Mouse (Mus musculus) splenic B cell, adult 2 months (primary cell): Measurements from ENCODE around the gene P2rx6.
"Not testable (repeated sequence)": the region's sequence is repeated elsewhere in the genome, so short reads cannot be mapped to it uniquely, and the experiment has no call there.

Experiments
- DNase-seq: peaks from one replicate; pipeline ENCODE4 v3.0.0-alpha.2; 2011; ENCODE audit warnings: low read depth, low spot score
- H3K27me3 ChIP-seq: 2 replicates; pipeline ENCODE4 v1.6.1; 2012; ENCODE audit warnings: mild to moderate bottlenecking, low read length, moderate library complexity, mixed read lengths; ENCODE audit not compliant: control insufficient read depth, poor library complexity, insufficient read depth, severe bottlenecking
- H3K36me3 ChIP-seq: 2 replicates; pipeline ENCODE4 v1.6.1; 2012; ENCODE audit warnings: mild to moderate bottlenecking, low read length, moderate library complexity, mixed read lengths; ENCODE audit not compliant: control insufficient read depth, poor library complexity, insufficient read depth, severe bottlenecking

P2rx6 gene

GRCm38 (mm10) chr16:17583064-17583463, 21.4 kb downstream of the P2rx6 start, which contains the start of gene Slc7a4:
Gene Slc7a4 (minus strand): TSS chr16:17583214.
- Histone ChIP-seq H3K27me3 (no peaks in the 10 kb centered on the region), H3K36me3 (no peaks in the 10 kb centered on the region)
- DNase-seq: peak; percentile 45

- Histone ChIP-seq H3K36me3 (no peaks in the 10 kb centered on the region), H3K27me3 (no peaks in the 10 kb centered on the region)
- no peak for DNase-seq
Observed at GRCm38 (mm10) chr16:17584555-17584954, 22.9 kb downstream of the P2rx6 start.

- DNase-seq: no peak
- no peaks in the 10 kb centered on the region for H3K27me3 ChIP-seq
- H3K36me3 ChIP-seq: no peaks in the 10 kb centered on the region
Observed at GRCm38 (mm10) chr16:17590731-17591130, 29.0 kb downstream of the P2rx6 start.

GRCm38 (mm10) chr16:17600944-17601562, 39.4 kb downstream of the P2rx6 start:
- DNase-seq: no peak

GRCm38 (mm10) chr16:17604941-17605340, 43.3 kb downstream of the P2rx6 start:
- DNase-seq: no peak

More at GRCm38 (mm10) chr16:17600944-17601562, 39.4 kb downstream of the P2rx6 start:
- Histone ChIP-seq H3K27me3 (no peaks in the 10 kb centered on the region), H3K36me3 (no peaks in the 10 kb centered on the region)

GRCm38 (mm10) chr16:17605684-17606083, 44.0 kb downstream of the P2rx6 start:
- Histone ChIP-seq H3K36me3 (no peaks in the 10 kb centered on the region), H3K27me3 (no peaks in the 10 kb centered on the region)
- no peak for DNase-seq

More at GRCm38 (mm10) chr16:17604941-17605340, 43.3 kb downstream of the P2rx6 start:
- Histone ChIP-seq H3K27me3 (no peaks in the 10 kb centered on the region), H3K36me3 (no peaks in the 10 kb centered on the region)

GRCm38 (mm10) chr16:17611383-17611782, 49.7 kb downstream of the P2rx6 start:
- H3K36me3 ChIP-seq: no peaks in the 10 kb centered on the region
- DNase-seq: no peak
- H3K27me3 ChIP-seq: no peaks in the 10 kb centered on the region

- H3K27me3 ChIP-seq, H3K36me3 ChIP-seq: not testable (repeated sequence)
- peak; percentile 38 for DNase-seq
Observed at GRCm38 (mm10) chr16:17614740-17615139, 53.1 kb downstream of the P2rx6 start.

GRCm38 (mm10) chr16:17616212-17616611, 54.5 kb downstream of the P2rx6 start:
- DNase-seq: no peak
- no peaks in the 10 kb centered on the region for H3K36me3 ChIP-seq
- no peaks in the 10 kb centered on the region for H3K27me3 ChIP-seq

GRCm38 (mm10) chr16:17617922-17618565, 56.4 kb downstream of the P2rx6 start:
- DNase-seq: peak; percentile 68
- no peaks in the 10 kb centered on the region for H3K36me3 ChIP-seq
- H3K27me3 ChIP-seq: no peaks in the 10 kb centered on the region

- DNase-seq: peak; percentile 89
- H3K27me3 ChIP-seq: no peaks in the 10 kb centered on the region
- no peaks in the 10 kb centered on the region for H3K36me3 ChIP-seq
Observed at GRCm38 (mm10) chr16:17619198-17620105, 57.8 kb downstream of the P2rx6 start, which contains the start of gene Smpd4. Gene Smpd4 (plus strand): TSS chr16:17619354.

GRCm38 (mm10) chr16:17621936-17622335, 60.3 kb downstream of the P2rx6 start:
- no peaks in the 10 kb centered on the region for H3K27me3 ChIP-seq
- DNase-seq: no peak

GRCm38 (mm10) chr16:17625488-17626268, 64.0 kb downstream of the P2rx6 start:
- Histone ChIP-seq H3K36me3 (peaks cover 6% of the 10 kb centered on the region), H3K27me3 (no peaks in the 10 kb centered on the region)
- peak; percentile 46 for DNase-seq

More at GRCm38 (mm10) chr16:17621936-17622335, 60.3 kb downstream of the P2rx6 start:
- H3K36me3 ChIP-seq: no peaks in the 10 kb centered on the region; the same call in 1 of the 2 replicates

- Histone ChIP-seq H3K36me3 (peaks cover 6% of the 10 kb centered on the region), H3K27me3 (no peaks in the 10 kb centered on the region)
- no peak for DNase-seq
Observed at GRCm38 (mm10) chr16:17626269-17626555, 64.5 kb downstream of the P2rx6 start.
